Mouse (Mus musculus) hematopoietic stem cell, adult 5-6 weeks (primary cell): ENCODE data around the gene Slc4a4. TPM values are rescaled to one million over a fixed set of nuclear protein-coding genes. Genes with fewer than 3 reads are reported as not detected.

Experiments
- ATAC-seq, 2 experiments: fragments of 125-278 bp in 1 of 2; replicated peaks in 1 of 2; 2 replicates each; pipeline ENCODE4 v1.8.0; 2016 to 2017; ENCODE audit warnings: inconsistent platforms in 2 of 2, mild to moderate bottlenecking in 2 of 2, moderate number of reproducible peaks in 2 of 2, low read depth in 1 of 2, moderate TSS enrichment in 1 of 2; ENCODE audit not compliant: low FRiP score in 2 of 2, poor library complexity in 2 of 2, severe bottlenecking in 2 of 2, insufficient read depth in 1 of 2, low TSS enrichment in 1 of 2
- total RNA-seq: library from RNA; stranded (forward); fragments of 172-1452, 232-1000 nt; gene quantifications from 2 replicates; pipeline ENCODE4 v1.2.3, GENCODE M21; 2017

The Slc4a4 gene
- total RNA-seq, 1 experiment from 2014 or later = 0.05 TPM

GRCm38 (mm10) chr5:88941905-88942304 is 55.3 kb downstream of the Slc4a4 start:
- no peak for ATAC-seq

GRCm38 (mm10) chr5:88945661-88946339 is 59.2 kb downstream of the Slc4a4 start:
- no peak for ATAC-seq

GRCm38 (mm10) chr5:88950337-88950736 is 63.7 kb downstream of the Slc4a4 start:
- no peak for ATAC-seq

GRCm38 (mm10) chr5:88952757-88953577 is 66.3 kb downstream of the Slc4a4 start:
- peak; percentile 40 to 63 for ATAC-seq

GRCm38 (mm10) chr5:88957735-88958134 is 71.1 kb downstream of the Slc4a4 start:
- ATAC-seq = no peak

GRCm38 (mm10) chr5:88958966-88959365 is 72.3 kb downstream of the Slc4a4 start:
- no peak for ATAC-seq

GRCm38 (mm10) chr5:88959412-88959811 is 72.8 kb downstream of the Slc4a4 start:
- ATAC-seq = no peak

GRCm38 (mm10) chr5:88960342-88961105 is 73.9 kb downstream of the Slc4a4 start:
- ATAC-seq = no peak

- ATAC-seq = 0 out of 4 replicates have a peak, but pooled peaks of 1 of the 2 experiments have one; percentile 37
Measured at GRCm38 (mm10) chr5:88961351-88961761, 74.7 kb downstream of the Slc4a4 start.

GRCm38 (mm10) chr5:88964685-88965290 is 78.2 kb downstream of the Slc4a4 start:
- ATAC-seq = no peak

GRCm38 (mm10) chr5:88966507-88966906 is 79.9 kb downstream of the Slc4a4 start:
- no peak for ATAC-seq

GRCm38 (mm10) chr5:88968923-88969639 is 82.5 kb downstream of the Slc4a4 start:
- ATAC-seq = no peak

- ATAC-seq = no peak
Measured at GRCm38 (mm10) chr5:88971554-88971953, 84.9 kb downstream of the Slc4a4 start.

- ATAC-seq = no peak
Measured at GRCm38 (mm10) chr5:88972277-88972676, 85.7 kb downstream of the Slc4a4 start.

GRCm38 (mm10) chr5:88973130-88973529 is 86.5 kb downstream of the Slc4a4 start:
- ATAC-seq = no peak

- no peak for ATAC-seq
Measured at GRCm38 (mm10) chr5:88975694-88976093, 89.1 kb downstream of the Slc4a4 start.

- ATAC-seq = peak; percentile 29 to 60; a peak in 2 of 4 replicates
Measured at GRCm38 (mm10) chr5:88976428-88976827, 89.8 kb downstream of the Slc4a4 start.
